Mouse (Mus musculus) telencephalon, adult 2 months (tissue): ENCODE data around the gene Hoxa5.

Source experiments
- DNase-seq: peaks from one replicate; pipeline ENCODE4 v3.0.0-alpha.2; 2011; ENCODE audit warnings: low read depth, low spot score

Gene Hoxa5

DNA sequence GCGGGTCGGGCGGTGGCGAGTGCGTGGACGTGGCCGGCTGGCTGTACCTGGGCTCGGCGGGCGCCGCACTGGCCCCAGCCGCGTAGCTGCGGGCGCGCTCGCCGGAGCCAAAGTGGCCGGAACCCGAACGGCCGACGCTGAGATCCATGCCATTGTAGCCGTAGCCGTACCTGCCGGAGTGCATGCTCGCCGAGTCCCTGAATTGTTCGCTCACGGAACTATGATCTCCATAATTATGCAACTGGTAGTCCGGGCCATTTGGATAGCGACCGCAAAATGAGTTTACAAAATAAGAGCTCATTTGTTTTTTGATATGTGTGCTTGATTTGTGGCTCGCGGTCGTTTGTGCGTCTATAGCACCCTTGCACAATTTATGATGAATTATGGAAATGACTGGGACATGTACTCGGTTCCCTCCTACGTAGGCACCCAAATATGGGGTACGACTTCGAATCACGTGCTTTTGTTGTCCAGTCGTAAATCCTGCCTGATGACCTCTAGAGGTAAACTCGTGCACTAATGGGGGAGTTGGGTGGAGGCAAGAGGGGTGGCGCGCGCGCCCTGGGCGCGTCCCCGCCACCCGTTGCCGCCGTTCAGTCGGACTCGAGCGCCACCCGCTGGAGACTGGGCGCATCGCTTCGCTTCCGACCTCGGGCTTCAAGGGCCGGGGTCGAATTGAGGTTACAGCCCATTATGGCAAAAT is at the start of gene Hoxa5:
TSS of gene Hoxa5 (minus strand) at position 538 of the 703 bp plus-strand sequence.
- no peak for DNase-seq

DNA sequence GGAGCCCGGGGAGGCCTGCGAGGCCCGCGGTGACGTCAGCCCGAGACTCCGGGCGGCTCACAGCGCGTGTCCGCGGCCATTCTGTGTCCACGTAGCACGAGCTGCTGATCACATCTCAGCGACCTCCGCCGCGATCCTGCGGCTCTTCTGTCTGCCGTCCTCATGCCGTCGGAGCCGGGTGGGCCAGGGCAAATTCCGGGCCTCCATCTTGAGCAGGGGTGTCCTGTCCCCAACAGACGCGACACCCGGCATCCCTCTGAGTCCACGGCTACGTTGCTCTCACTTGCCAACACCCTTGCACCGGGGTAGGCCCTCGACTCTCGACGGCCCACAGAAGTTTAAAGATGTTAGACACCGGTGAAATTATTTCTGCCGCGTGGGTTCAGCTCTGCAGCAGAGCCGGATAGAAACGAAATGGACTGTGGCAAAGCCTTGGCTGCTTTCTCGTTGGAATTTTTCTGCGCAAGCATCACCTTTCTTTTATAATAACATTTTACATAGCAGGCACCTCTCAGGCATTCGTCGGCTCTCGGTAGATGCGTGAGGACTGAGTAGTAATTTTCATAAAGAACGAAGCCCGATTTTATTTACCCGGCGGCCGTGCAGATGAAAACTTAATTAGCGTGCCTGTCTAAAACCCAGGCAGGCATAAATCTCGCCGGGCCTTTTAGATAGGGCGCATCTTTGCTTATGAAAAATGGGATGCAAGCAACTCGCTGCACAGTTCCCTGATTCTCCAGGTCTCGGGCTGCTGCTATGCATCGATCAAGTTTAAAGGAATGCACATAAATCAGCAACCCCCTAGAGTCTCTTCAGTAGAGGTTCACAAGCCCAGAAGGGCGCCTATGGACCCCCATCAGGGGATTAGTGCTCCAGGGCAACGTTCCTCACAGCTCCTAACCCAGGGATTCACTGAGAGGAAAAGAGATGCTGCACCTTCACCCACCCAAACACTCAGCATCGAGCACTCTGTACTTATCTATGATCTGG is 49.4 kb upstream of the Hoxa5 start:
- DNase-seq = no peak

DNA sequence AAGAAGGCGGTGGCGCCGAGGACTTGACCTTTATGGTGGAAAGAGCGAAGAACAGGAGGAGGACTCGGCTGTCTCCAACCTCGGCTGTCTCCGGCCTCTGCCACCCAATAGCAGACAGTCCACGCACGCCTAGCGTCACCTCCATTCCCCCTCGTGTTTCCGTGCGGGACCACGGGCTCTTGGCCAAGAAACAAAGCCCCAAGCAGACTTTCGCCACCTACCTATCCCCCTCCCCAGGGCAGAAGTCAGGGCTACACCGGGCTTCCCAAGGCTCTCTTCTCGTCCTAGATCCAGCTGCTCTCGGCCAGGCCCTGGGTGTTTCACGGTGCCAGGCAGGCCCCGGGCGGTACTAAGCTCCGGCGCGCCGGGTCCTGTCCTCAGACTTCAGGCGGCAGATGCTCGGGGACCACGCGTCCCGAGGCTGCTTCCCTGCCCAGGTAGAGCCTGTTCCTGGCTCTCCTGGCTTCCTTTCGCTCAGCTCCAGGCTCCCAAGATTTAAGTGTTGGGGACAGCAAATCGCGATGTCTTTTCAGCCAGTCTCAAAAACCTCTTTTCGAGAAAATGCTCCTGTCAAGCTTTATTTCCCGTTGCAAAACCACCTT is 48.5 kb upstream of the Hoxa5 start:
- DNase-seq = no peak

DNA sequence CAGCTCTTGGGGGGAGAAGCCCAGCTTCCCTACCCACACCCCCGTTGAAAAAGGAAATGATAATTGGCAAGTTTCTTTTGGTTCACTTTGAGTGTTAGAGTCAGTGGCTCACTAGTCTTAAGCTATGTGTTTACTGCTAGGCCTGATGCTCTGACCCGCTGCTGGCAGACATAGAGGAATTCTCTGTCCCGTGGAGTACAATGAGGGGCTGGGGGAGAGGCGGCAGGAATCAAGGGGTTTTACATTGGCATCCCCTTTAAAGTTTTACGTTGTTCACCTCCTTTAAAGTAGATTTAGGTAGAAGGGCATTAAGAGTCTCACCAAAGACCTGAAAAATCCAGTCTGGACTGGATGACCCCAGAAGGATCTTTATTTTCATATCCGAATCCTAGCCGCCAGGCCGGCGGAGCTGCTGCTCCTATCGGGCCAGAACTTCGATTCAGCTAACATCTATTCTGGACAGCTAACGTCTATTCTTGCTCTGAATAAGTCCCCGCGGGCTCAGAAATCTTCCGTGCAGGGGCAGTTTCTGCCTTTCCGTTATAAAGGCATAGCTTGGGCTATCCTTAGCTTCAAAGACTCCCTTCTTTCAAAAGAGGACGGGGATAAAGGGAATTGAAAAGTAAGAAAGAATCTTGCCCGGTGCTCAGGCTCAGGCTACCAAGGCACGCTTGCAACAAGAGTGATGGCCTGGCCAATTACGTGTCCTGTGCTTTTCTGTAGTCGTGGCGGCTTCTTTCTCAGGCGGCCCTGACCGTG is 47.8 kb upstream of the Hoxa5 start:
- no peak for DNase-seq

DNA sequence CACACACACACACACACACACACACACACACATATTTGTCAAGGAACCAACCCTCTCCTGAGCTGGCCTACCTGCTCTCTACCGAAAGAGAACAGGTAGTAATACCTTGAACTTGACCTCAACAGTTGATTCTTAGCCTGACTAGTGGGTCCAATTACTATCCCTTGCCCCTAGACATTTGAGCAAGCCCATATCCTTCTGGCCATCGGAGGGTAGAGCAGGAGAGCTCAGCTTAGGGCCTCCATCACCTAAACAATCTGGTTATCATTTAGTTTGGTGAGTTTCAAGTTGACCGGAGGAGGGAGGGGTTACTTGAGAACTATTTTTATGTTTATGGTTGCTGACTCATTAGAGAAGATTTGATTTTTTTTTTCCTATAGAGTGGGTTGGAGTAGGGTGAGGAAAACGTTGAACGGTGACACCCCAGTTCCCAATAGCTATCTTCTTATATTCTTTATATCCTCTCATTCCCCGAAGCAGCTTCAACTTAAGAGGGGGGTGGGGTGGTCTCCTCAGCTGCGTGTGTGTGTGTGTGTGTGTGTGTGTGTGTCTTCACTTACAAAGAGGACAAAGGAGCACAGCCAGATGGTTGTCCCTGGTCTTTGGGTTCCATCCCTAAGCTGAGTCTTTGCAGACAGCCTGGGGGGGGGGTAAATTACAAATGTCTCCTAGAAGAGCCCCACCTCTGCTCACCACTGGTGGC is 46.9 kb upstream of the Hoxa5 start:
- no peak for DNase-seq

DNA sequence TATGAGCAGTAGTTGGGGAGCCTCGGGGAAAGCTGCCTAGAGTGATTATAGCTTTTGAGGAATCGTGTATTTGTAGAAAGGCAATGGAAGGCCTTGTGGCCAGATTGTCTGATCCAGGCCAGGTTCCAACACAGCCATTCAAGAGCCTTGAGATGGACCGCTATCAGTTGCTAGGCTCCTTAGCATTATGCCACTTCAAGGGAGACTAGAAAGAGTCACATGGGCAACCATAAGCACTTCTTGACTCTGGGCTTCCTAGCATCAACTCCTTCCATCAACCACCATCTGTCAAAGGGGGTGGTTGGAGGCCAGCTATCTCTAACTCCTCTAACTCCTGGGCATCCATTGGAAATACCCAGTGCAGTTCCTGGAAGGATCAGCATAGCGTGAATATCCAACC is 45.4 kb upstream of the Hoxa5 start:
- DNase-seq = no peak

DNA sequence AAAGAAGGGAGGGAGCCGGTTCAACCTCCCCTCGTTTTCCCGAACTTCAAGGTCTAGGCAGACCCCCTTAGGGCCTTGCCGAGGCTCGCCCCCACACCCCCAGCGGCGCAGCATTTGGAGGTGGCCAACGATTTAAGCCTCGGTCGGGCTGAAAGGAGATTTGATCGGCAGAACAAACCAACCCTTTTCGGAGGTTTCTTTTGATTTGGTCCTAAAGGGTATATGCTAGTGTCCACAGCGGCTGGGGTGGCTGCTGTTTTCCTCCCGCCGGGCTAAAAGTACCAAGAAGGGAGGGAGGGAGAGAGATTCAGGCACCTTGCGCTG is 45.0 kb upstream of the Hoxa5 start:
- no peak for DNase-seq

DNA sequence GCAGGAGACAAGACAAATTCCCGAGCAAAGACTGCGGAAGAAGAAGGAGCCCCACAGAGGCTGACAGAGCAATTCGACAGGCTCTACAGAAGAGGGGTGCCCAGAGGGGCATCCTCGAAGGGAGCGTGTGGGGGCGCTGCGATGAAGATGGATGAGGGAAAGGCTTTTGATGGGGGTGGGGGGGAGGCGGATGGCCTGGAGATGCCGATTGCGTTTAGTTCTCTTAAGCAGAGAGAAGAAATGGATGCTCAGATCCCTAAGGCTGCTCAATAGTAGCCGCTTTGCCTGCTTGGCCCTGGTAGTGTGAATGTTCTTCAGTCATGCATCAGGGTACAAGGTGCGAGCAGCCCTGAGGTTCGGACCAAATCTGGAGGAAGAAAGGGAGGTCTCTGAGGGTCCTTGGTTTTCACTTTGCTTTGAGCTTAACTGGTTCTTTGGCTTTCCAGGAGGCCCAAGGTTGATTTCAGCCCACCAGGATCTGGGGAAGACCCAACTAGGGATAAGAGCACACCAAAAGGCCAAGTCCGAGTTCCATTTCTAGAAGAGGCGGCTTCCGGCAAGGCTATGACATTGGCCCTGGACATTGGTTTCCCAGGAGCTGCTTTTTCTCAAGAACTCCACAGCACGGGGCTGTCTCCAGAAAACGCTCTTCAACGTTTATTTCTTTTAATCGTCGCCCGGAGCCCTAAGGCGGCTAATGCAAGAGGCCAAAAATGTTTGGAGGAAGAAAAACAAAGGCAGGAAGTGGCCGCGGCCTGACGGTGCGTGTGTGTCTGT is 44.4 kb upstream of the Hoxa5 start:
- no peak for DNase-seq

DNA sequence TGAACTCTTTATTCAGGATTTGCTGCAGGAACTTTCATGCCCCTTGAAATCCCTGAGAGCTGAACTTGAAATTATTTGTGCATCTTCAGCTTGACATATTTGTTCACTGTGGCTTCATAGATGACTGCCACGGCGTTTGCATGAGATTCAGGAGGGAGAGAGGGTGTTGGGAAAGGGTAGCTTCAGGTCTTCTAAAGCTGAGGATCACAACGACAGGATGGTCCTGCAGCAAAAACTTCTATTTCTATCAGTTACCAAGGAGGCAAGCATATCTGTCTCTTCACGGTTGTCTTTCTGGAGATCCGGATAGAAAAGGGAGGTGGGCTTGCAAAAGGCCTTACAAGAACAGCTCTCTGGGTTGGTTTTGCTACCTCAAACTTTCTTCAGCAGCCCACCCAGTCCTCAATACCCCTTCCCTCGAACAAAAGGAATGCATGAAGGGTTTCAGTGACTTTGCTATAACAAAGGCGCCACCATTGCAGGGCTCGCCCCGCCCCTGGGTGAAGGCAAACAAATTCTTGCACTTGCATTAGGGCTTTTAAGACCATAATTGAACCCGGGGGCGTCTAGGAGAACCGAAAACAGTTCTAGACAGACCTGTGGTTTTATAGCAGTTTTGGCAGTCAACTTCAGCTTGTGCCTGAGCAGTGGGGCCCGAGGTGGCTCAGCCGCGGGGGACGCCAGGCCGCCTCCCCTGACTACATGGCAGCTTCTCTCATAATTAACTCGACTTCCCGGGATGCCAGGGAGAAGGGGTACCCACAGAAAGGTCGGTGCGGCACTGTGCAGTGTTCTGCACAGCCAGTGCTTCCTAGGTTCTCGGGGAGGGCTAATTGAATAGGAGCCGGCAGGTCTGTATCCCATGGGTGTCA is 43.6 kb upstream of the Hoxa5 start:
- no peak for DNase-seq

DNA sequence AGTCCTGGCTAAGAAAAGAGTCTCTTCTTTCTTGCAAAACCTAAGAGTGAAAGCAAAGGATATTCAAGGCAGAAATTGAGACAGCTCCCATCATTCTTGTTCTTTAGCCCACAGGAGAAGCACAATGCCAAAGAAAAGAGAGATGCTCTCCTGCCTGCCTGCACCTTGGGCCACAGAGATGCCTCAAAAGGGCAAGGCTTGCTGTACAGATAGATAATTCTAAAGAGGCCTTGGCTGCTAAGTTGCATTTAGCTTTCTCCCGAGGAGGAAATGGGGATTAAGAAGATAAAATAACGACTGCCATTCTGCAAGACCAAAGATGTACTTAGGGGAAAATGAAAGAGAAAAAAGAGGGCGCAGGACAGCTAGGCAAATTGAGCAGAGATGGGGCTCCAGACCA is 42.5 kb upstream of the Hoxa5 start:
- no peak for DNase-seq

DNA sequence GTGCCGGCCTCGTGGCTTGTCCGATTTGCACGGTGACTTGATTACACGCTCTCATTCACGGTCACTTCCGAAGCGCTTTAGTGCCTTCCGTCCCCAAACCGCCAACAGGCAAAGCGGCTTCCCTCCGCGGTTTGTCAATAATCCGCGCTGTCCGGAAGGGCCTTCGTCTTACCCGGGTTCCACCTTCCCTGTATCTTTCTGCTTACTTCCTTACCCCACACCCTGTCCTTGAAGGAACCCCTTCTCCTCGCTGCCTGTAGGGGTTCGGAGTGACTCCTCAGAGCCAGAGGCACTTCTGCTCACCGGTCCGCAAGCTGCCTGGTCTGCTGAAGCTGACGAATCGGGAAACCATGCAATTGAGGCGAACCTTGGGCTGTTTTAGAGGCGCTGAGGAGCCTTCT is 42.0 kb upstream of the Hoxa5 start:
- no peak for DNase-seq

DNA sequence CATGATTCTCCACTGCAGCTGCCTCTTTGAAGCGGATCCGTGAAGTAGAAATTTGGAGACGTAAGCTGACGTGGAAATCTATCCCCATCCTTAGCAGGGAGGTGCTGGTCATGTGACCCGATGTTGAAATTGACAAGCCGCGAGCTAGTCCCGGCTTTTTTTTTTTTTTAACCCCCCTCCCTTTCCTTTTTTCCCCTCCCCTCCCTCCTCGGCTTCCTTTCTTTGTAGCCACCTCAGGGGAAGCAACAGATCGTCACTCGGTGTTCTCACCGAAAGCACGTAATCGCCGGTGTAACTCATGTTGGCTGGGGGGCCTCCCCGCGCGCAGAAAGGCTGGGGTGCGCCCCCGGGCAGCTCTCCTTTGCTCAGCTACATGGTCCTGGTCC is 41.4 kb upstream of the Hoxa5 start, which contains the start of gene Hoxa11:
TSS of gene Hoxa11 (minus strand) at position 54 of the 386 bp plus-strand sequence.
- no peak for DNase-seq

DNA sequence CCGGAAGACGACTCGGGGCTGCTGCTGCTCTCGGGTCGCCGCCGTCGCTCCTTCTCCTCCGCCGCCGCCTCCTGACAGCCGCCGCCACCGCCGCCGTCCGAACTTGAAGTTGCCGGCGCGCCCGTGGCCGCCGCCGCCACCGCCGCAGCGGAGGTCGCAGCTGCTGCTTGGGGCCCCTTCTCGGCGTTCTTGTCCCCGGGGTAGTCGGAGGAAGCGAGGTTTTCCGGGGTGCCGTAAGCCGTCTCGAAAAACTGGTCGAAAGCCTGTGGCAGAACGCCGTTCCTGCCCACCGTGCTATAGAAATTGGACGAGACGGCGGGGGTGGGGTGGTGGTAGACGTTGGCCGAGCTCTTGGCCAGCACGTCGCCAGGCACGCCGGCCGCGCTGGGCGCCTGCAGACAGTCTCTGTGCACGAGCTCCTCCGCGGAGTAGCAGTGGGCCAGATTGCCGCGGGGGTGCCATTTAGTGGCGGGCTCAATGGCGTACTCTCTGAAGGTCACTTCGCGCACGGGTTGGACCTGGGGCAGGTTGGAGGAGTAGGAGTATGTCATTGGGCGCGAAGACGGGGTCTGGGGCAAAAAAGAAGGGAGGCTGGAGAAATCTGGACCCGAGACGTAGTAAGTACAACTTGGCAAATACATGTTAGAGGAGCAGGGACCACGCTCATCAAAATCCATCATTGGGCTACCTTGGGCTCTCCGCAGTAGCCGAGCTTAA is 40.8 kb upstream of the Hoxa5 start:
- no peak for DNase-seq

DNA sequence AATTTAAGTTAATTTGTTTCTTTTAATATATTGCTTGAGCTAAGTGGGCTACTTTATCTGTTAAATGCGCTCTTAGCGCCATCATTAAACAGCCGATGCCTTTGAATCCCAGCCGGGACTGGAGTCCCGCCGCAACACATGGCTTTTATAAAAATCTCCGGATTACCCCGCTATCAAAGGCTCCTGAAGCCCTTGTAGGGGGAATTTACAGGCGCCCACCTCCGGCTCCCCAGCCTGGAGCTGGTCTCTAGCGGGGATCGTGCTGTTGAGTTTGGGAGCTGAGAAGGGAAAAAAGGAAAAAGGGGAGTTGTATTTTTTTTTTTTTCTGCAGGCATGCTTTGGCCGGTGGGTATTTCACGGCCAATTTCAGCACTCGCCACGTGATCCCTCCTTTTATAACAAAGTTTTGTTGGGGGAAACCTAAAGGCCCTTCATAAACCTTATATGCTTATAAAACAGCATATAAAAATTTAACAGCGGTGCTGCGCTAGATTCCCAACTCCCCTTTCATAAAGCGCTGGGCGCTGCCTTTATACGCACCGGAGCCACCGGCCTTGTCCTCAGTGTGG is 40.2 kb upstream of the Hoxa5 start:
- no peak for DNase-seq

DNA sequence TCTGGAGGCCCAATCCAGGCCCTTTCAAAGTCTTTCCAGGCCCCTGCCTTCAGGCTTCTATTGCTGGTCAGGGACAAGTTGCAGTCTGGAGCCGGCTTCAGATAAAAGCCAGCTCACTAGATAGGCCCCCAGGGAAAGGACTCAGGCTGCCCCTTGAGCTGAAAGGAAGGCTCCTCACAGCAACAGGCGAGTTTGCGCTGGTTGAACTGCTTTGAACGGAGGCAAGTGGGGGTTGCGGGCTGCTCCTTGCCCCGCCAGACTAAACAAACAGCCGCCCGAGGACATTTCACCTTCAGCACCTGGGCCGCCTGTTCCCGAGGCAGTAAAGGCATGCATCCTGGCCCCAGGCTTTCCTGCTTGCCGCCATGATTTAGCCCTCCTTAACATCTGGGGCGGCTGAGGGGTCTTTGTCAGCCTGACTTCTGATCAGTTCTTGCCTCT is 39.3 kb upstream of the Hoxa5 start:
- no peak for DNase-seq

DNA sequence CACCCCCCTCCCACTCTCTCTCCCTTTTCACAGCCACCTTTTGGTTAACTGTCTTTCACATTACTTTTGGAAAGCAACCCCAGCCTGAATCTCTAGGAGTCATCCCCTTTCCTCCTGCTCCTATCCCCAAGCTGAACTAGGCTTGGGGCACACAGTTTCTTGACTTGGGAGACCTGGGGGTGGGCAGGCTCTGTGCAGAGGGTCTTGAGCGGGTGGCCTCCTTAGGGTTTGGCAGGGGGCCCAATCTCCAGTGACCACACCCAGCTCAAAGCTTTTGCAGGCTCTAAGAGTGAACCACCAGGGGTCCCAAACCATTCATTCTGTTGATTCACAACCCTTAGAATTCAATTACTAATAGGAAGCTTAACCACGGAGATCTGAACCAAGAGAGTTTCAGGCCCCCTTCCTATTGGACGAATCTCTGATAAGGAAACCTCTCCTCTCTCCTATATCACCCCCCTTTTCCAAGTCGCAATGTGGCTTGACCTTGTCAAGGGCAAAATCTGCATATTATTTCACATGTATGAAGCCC is 38.5 kb upstream of the Hoxa5 start:
- DNase-seq = no peak

DNA sequence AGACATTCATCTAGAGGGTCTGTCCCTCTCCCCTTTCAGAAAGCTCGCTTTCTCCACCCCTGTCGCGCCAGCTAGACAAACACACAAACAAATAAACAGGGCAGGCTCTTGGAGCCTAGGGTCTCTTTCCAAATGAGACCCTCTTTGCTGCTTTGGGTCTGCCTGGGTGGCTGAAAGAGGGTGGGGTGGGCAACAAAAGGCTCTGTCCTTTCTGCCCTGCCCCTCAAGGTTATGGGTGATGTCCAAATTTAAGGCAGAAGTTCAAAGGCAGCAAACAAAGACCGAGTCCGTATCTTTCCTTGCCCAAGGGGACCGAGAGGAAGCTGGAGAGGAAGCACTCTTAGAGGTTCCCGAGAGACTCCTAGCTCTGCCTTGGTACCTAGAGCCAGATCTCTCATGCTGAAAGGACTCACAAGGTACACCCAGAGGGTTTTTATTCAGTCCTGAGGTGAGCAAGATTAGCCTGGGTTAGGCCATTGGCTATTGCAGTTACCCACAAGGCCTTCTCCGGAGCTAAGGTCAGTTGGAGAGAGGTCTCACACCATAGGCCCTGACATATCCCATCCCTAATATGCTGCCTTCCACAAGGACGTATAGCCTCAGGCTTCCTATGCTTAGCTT is 36.7 kb upstream of the Hoxa5 start:
- DNase-seq = no peak
